Mouse (Mus musculus) ES-E14 (cell line): ENCODE results near the gene Adh6a.

Experiments
- CHD2 ChIP-seq: IDR thresholded peaks from 2 replicates; pipeline ENCODE4 v1.6.1; 2014; ENCODE audit warnings: mild to moderate bottlenecking, low read depth, low read length, inconsistent platforms
- HCFC1 ChIP-seq: IDR thresholded peaks from 2 replicates; pipeline ENCODE4 v1.6.1; 2012; ENCODE audit warnings: low read length, inconsistent platforms, borderline replicate concordance; ENCODE audit not compliant: insufficient read depth
- MAFK ChIP-seq: IDR thresholded peaks from 2 replicates; pipeline ENCODE4 v1.6.1; 2014; ENCODE audit warnings: mild to moderate bottlenecking, low read depth, low read length, inconsistent platforms; ENCODE audit not compliant: insufficient read depth
- ZC3H11A ChIP-seq: IDR thresholded peaks from 2 replicates; pipeline ENCODE4 v1.6.1; 2012; ENCODE audit warnings: low read depth, mild to moderate bottlenecking, inconsistent platforms, low read length, borderline replicate concordance
- ZNF384 ChIP-seq: IDR thresholded peaks from 2 replicates; pipeline ENCODE4 v1.6.1; 2012; ENCODE audit warnings: low read depth, low read length, inconsistent platforms

DNA sequence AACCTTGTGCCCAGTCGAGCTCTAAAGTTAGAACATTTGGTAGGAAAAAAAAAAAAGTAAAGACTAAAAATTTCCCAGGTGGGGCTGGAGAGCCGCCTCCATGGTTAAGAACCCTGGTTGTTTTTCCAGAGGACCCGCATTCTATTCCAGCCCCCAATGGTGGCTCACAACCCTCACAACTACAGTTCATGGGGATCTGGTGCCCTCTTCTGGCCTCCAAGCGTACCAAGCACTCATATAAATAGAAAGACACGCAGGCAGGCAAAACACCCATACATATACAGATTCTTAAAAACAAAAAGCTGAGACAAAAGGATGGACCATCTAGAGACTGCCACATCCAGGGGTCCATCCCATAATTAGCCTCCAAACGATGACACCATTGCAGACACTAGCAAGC lies 2.1 kb upstream of the Adh6a start:
- TF ChIP-seq ZC3H11A (no peak), ZNF384 (no peak), MAFK (no peak), CHD2 (no peak), HCFC1 (no peak)
